Mouse (Mus musculus) lung, postnatal 36 days (tissue): Measurements from ENCODE around the gene 5730522E02Rik.
A peak's percentile ranks its signal among the peaks of the same experiment; 100 is the strongest.
"Not testable (repeated sequence)": the region's sequence is repeated elsewhere in the genome, so short reads cannot be mapped to it uniquely, and the experiment has no call there.

Source experiments
- DNase-seq: peaks from one replicate; pipeline ENCODE4 v3.0.0; 2022; ENCODE audit warnings: mixed read lengths

The 5730522E02Rik gene

GRCm38 (mm10) chr11:26210582-26211180 lies at the start of gene 5730522E02Rik:
Gene 5730522E02Rik (minus strand): TSS chr11:26210763.
- DNase-seq, result no peak

DNA sequence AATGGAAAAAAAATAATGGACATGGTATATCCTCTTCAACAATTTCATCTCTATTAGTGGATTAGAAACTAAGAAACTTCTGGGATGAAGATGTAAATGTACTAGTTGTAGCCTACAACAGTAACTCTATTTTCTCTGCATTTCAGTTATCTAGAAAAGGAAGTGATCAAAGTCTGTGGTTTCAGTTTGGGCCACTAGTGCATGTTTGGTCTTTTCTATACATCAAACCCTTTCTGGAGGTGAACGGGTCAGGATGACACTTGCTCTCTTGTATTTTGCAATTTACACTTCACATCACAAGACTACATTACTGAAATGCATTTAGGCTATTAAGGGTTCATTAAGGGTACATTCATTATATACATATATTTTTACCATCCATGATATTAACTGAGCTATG lies 26.0 kb upstream of the 5730522E02Rik start:
- no peak for DNase-seq

DNA sequence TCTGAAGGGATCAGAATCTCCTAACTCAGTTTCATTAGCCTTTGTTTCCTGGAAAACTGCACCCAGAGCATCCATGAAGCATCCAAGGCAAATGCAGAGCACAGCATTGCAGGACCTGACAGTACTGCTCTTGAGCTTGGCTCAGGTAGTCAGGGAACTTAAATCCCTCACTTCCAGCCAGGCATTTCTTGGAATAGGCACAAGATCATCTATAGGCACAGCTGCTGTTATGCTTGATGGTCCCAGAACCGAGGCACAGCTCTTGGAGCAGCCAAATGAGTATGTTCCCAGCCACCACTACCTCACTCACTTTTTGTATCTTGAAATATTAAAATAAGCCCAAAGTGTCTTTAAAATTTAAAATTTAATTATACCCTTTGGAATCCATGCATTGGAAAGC lies 19.3 kb upstream of the 5730522E02Rik start:
- no peak for DNase-seq

GRCm38 (mm10) chr11:26213643-26214042 lies 3.1 kb upstream of the 5730522E02Rik start:
- not testable (repeated sequence) for DNase-seq

GRCm38 (mm10) chr11:26209811-26210581 lies 567 bp downstream of the 5730522E02Rik start:
- peak; percentile 23 for DNase-seq

- DNase-seq, result no peak
Measured at GRCm38 (mm10) chr11:26203466-26203865, 7.1 kb downstream of the 5730522E02Rik start.

DNA sequence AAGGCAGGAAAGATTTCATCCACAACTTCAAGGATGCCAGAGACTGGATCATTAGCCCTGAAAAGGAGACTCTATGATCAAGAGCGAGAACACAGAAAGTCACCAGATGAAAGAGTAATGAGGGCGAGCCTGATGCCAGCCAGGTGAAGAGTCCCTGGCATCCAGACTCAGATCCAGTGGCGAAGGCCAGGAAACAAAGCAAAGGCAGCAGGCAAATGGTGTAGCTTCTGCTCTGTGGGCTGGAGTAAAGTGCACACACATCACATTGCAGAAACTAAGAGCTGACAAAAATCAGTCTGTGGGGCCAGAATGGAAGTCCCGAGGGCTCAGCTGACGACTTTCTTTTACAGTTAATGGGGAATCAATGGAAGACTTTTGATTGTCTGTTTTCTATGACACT lies 7.7 kb downstream of the 5730522E02Rik start:
- no peak for DNase-seq

GRCm38 (mm10) chr11:26201778-26202097 lies 8.8 kb downstream of the 5730522E02Rik start:
- no peak for DNase-seq

GRCm38 (mm10) chr11:26200970-26201777 lies 9.4 kb downstream of the 5730522E02Rik start:
- DNase-seq, result peak; percentile 67

DNA sequence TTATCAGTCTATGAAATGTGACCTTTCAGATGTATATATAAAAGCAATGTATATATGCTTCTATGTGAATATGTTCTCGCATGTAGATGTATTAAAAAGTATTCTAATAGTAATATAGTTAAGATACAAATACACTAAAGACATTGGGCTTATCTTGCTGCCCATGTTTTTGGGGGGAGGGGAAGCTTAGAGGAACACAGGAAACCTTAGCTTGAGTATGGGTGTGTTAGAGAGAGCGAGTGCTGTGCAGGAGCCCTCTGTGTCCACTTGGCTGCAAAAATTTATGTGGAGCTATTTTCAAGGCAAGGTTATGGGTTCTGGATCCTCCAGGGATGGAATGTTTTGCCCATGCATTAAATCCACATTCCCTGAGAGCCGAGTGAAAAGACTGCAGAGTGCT lies 15.1 kb downstream of the 5730522E02Rik start:
- no peak for DNase-seq

GRCm38 (mm10) chr11:26187231-26187967 lies 23.2 kb downstream of the 5730522E02Rik start:
- DNase-seq, result no peak

- DNase-seq, result no peak
Measured at GRCm38 (mm10) chr11:26170572-26170971, 40.0 kb downstream of the 5730522E02Rik start.

DNA sequence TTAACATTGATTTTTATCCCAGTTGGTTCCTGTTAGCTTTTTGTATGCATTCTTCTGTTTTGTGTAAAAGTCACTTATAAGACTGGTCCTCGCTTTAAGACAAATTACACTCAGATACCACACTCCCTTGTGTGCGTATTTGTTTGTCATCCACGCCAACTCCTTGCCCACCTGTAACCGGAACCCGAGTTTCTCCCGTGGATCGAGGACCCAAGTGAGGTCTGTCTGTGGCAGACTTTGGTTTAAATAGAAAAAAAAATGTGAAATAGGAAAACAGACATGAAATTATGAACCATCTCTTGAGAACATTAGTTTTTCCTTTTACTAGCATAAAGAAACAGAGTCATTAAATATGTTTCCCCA lies 43.0 kb downstream of the 5730522E02Rik start:
- DNase-seq, result no peak

GRCm38 (mm10) chr11:26166966-26167608 lies 43.5 kb downstream of the 5730522E02Rik start:
- no peak for DNase-seq

GRCm38 (mm10) chr11:26164651-26165259 lies 45.8 kb downstream of the 5730522E02Rik start:
- DNase-seq, result no peak

GRCm38 (mm10) chr11:26161354-26161753 lies 49.2 kb downstream of the 5730522E02Rik start:
- no peak for DNase-seq

- no peak for DNase-seq
Measured at GRCm38 (mm10) chr11:26159033-26159432, 51.5 kb downstream of the 5730522E02Rik start.

DNA sequence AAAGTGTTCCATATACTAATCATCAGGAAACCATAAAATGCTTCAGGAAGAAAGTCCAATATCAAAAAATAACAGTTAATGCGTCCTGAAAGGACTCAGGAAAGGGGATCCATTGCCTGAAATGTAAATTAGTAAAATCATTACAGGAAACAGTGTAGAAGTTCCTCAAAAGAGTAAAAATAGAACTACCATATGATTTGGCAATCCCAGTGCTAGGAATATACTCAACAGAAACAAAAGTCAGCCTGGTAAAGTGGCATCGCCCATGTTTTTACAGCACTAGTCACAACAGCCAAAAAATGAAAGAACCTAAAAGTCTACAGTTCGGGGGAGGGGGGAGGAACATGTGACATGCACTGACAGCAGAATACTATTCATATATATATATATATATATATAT lies 70.5 kb downstream of the 5730522E02Rik start:
- peak; percentile 3 for DNase-seq

DNA sequence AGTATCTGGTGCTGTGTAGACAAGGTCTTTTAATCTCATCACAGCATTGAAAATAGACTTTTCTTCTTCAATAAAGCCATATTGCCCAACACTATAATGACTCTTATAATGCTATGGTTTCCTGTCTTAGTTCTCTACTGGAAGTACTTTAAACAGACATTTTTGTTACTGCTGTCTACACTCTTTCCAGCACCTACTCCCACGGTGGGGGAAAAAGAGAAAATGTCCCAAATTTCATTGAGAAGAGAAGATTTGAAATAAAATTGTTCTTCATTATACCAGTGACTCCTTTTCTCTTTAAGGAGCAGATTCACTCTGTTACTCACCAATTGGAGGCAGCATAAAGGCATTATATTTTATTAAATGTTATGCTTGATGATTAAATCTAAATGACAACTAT lies 72.5 kb downstream of the 5730522E02Rik start:
- no peak for DNase-seq

DNA sequence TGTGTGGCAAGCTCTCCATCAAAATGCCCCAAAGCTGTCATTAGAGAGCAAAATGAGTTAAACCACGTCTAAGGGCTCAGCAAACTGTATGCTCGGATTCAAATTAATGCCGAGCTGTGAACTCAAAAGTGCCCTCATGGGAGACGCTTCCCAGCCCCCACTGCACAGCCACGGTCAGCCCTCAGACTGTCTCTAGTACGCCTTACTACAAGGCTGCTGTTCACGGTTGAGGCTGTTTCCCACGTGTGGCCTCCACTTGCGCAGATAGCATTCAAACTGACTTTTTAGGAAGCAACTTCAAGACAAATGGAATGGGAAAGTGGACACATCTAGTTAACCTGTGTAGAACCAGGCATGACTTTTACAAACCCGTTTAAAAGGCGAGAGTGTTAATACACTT lies 79.7 kb downstream of the 5730522E02Rik start:
- DNase-seq, result no peak

- no peak for DNase-seq
Measured at GRCm38 (mm10) chr11:26129054-26129453, 81.5 kb downstream of the 5730522E02Rik start.

GRCm38 (mm10) chr11:26128385-26128784 lies 82.2 kb downstream of the 5730522E02Rik start:
- peak; percentile 6 for DNase-seq
